In the genomic region with DNA sequence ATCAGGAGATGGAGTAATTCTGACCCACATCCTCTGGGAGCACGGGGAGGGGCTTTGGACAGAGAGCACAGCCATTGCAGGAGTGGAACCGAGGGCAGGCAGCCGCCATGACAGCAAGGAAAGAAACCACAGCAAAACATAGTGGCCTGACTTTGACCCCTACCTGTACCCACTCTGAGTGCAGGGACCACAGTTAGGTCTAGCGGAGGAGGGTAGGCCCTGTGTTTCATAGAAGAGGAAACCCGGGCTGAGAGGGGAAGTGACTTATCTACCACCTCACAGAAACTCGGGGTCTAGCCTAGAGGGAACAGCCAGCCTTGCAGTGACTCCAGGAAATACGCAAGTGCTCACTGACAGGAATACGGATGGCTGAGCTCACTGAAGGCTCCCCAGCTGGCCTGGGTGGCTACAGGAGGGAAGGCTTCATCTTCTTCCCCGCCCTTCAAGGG, we compare ENCODE assay signal across 8 mouse cellular contexts. TPM values are rescaled to one million over a fixed set of nuclear protein-coding genes. Genes with fewer than 3 reads are reported as not detected.
DNase-seq lines count a peak whose midpoint lies in the region; ATAC-seq and TF ChIP-seq lines count a peak whose summit lies in the region.

No protein-coding gene starts in this region.

- ATAC-seq in common myeloid progenitor, adult 5-6 weeks (replicated peaks; ENCODE audit: low read depth, poor library complexity, severe bottlenecking), result peak; percentile 45
- peak; percentile 26; the same call in 1 of the 2 replicates for ATAC-seq in megakaryocyte-erythroid progenitor cell, adult 5-6 weeks (replicated peaks; ENCODE audit: low FRiP score, low TSS enrichment, poor library complexity, severe bottlenecking)

- H3K9ac ChIP-seq in CH12.LX (ENCODE audit: insufficient read depth, low read depth), result peak overlapping the region; percentile 91

- TF ChIP-seq EP300 in CH12.LX (IDR thresholded peaks at IDR 0.05; ENCODE audit: low read length), result no peak

- TF ChIP-seq RAD21 in CH12.LX (IDR thresholded peaks at IDR 0.05; ENCODE audit: low read depth, low read length), result no peak

- no peaks in the 10 kb centered on the region for H3K9me3 ChIP-seq in CH12.LX (replicated peaks; ENCODE audit: low read length)

- no peak for TF ChIP-seq CTCF in CH12.LX (conservative IDR thresholded peaks at IDR 0.05 in 1 of 2, IDR thresholded peaks at IDR 0.05 in 1 of 2; ENCODE audit: low read depth in 2 of 2, low read length in 2 of 2)

- peaks cover 41% of the 10 kb centered on the region for H3K79me2 ChIP-seq in CH12.LX (replicated peaks; ENCODE audit: control insufficient read depth, extremely low read depth, insufficient read depth, poor library complexity, severe bottlenecking)

- peak overlapping the region; percentile 82 to 83 (median 82) for H3K4me3 ChIP-seq in CH12.LX (replicated peaks in 1 of 3; ENCODE audit: low read depth in 2 of 3, low read length in 2 of 3, poor library complexity in 1 of 3)

- intact Hi-C loops in heart, postnatal 10 days (cut with DNase I), result loop anchor here (2.0 to 5.0 kb wide), 3 partner anchors 16 to 37 kb away; no protein-coding TSS in a partner anchor

- peaks cover 0 to 3% of the 10 kb centered on the region in 2 experiments for H3K36me3 ChIP-seq in CH12.LX (replicated peaks in 1 of 2; ENCODE audit: control insufficient read depth in 1 of 2, insufficient read depth in 1 of 2, low read length in 1 of 2)

- dilution Hi-C loops in CH12.LX (cut with MboI; ENCODE audit: extremely low pct_ligation_motif_present, extremely low pct_unique_long_range_greater_than_20kb, low sequenced_read_pairs), result no loop called here

- no peaks in the 10 kb centered on the region for H3K27me3 ChIP-seq in CH12.LX (replicated peaks)

- peak overlapping the region; percentile 18 for H3K4me2 ChIP-seq in CH12.LX (ENCODE audit: insufficient read depth, low read depth, poor library complexity, severe bottlenecking)

- peaks cover 10 to 46% of the 10 kb centered on the region in 2 experiments; a peak in 3 of 4 replicates for H3K4me1 ChIP-seq in CH12.LX (ENCODE audit: control insufficient read depth in 1 of 2, insufficient read depth in 2 of 2)

- no peak for TF ChIP-seq POLR2A in CH12.LX (IDR thresholded peaks at IDR 0.05; ENCODE audit: low read depth, low read length)

- DNase-seq in CH12.LX (ENCODE audit: extremely low read depth), result peak; percentile 68
- DNase-seq in heart, postnatal 10 days, result peak; percentile 62 to 70
- peak; percentile 54 to 63 for DNase-seq in kidney, postnatal 36 days
- peak; percentile 53 for DNase-seq in testis, postnatal 10 days (ENCODE audit: low spot score)
- no peak for DNase-seq in ovary, postnatal 14 days (ENCODE audit: low spot score)
- no peak for DNase-seq in embryo, embryonic 10.5 days (ENCODE audit: low spot score)

- in situ Hi-C loops in CH12.LX (cut with MboI; ENCODE audit: low pct_ligation_motif_present, low pct_unique_long_range_greater_than_20kb, low sequenced_read_pairs), result loop anchor here (5.0 kb wide), 1 partner anchor 42 kb away; no protein-coding TSS in a partner anchor

- H3K27ac ChIP-seq in CH12.LX (ENCODE audit: insufficient read depth, low read depth), result peak overlapping the region; percentile 34

TF ChIP-seq in CH12.LX, 34 proteins besides CTCF, POLR2A, EP300 and RAD21:
- no peak for TF ChIP-seq MAFK (IDR thresholded peaks at IDR 0.05; ENCODE audit: insufficient replicate concordance, low read length)
- TF ChIP-seq ETS1 (conservative IDR thresholded peaks at IDR 0.05; ENCODE audit: low read depth, low read length), result peak; percentile 46
- no peak for TF ChIP-seq CHD1 (IDR thresholded peaks at IDR 0.05; ENCODE audit: low read depth, low read length)
- TF ChIP-seq NELFE (IDR thresholded peaks at IDR 0.05; ENCODE audit: low read depth, low read length), result no peak
- TF ChIP-seq ZMIZ1 (IDR thresholded peaks at IDR 0.05; ENCODE audit: low read depth, low read length), result no peak
- peak; percentile 73 for TF ChIP-seq SIN3A (IDR thresholded peaks at IDR 0.05; ENCODE audit: low read length)

RNA-seq across cellular contexts. Expression of a gene that starts 1.0 kb away (rescaled TPM):
- total RNA-seq in CH12.LX (2012; rRNA removed) (13.9 and 16.8 TPM in 2 replicates), CH12.LX (2014; rRNA removed) (7.2 and 7.9 TPM in 2 replicates)
- 33.8 and 37.1 TPM in 2 replicates for polyA plus RNA-seq in CH12.LX (2012; ENCODE audit: insufficient read length, low read depth)
- total RNA-seq in common myeloid progenitor, adult 5-6 weeks (2017), result 19.3 and 20.0 TPM in 2 replicates
- total RNA-seq in heart, postnatal 10 days (2021), result 10 to 100 TPM; 18.3 to 21.2 TPM
- total RNA-seq in megakaryocyte-erythroid progenitor cell, adult 5-6 weeks (2014; fragmentation: Nextera tagmentation), result 29.1 and 29.3 TPM in 2 replicates
- 14.2 and 16.8 TPM in 2 replicates for total RNA-seq in megakaryocyte-erythroid progenitor cell, adult 5-6 weeks (2017)

RNA-seq across cellular contexts. Expression of a gene that starts 8.1 kb away (rescaled TPM):
- total RNA-seq in CH12.LX (2012; rRNA removed) (12.2 and 15.7 TPM in 2 replicates), CH12.LX (2014; rRNA removed) (11.2 and 13.3 TPM in 2 replicates)
- polyA plus RNA-seq in CH12.LX (2012; ENCODE audit: insufficient read length, low read depth), result 12.3 and 14.5 TPM in 2 replicates
- 12.9 and 29.1 TPM in 2 replicates for total RNA-seq in common myeloid progenitor, adult 5-6 weeks (2017)
- 1 to 10 TPM; 1.9 to 2.4 TPM for total RNA-seq in heart, postnatal 10 days (2021)
- 5.0 and 14.3 TPM in 2 replicates for total RNA-seq in megakaryocyte-erythroid progenitor cell, adult 5-6 weeks (2014; fragmentation: Nextera tagmentation)
- 6.5 and 6.6 TPM in 2 replicates for total RNA-seq in megakaryocyte-erythroid progenitor cell, adult 5-6 weeks (2017)

RNA-seq across cellular contexts. Expression of a gene that starts 50.6 kb away (rescaled TPM):
- total RNA-seq in CH12.LX (2012; rRNA removed) (0.13 TPM in 1 of 2 replicates, not detected in the other), CH12.LX (2014; rRNA removed) (not detected in 2 replicates)
- 0.34 and 0.95 TPM in 2 replicates for polyA plus RNA-seq in CH12.LX (2012; ENCODE audit: insufficient read length, low read depth)
- 2.0 and 3.1 TPM in 2 replicates for total RNA-seq in common myeloid progenitor, adult 5-6 weeks (2017)
- total RNA-seq in heart, postnatal 10 days (2021), result 10 to 100 TPM; 54.4 to 57.7 TPM
- 1.9 TPM in 1 of 2 replicates, not detected in the other for total RNA-seq in megakaryocyte-erythroid progenitor cell, adult 5-6 weeks (2014; fragmentation: Nextera tagmentation)
- 2.5 and 2.8 TPM in 2 replicates for total RNA-seq in megakaryocyte-erythroid progenitor cell, adult 5-6 weeks (2017)

RNA-seq across cellular contexts. Expression of a gene that starts 58.8 kb away (rescaled TPM):
- total RNA-seq in CH12.LX (2012; rRNA removed) (not detected in 2 replicates), CH12.LX (2014; rRNA removed) (not detected in 2 replicates)
- polyA plus RNA-seq in CH12.LX (2012; ENCODE audit: insufficient read length, low read depth), result not detected in 2 replicates
- total RNA-seq in common myeloid progenitor, adult 5-6 weeks (2017), result not detected in 2 replicates
- under 1 TPM in 1 of 2 experiments, not detected in 1; 0.22 TPM for total RNA-seq in heart, postnatal 10 days (2021)
- total RNA-seq in megakaryocyte-erythroid progenitor cell, adult 5-6 weeks (2014; fragmentation: Nextera tagmentation), result not detected in 2 replicates
- not detected in 2 replicates for total RNA-seq in megakaryocyte-erythroid progenitor cell, adult 5-6 weeks (2017)

Comparison
In these comparisons a context has a peak if more than half of its experiments do, and no peak if none do; other contexts are left out.
1. DNase-seq: peak in CH12.LX (single experiment), heart, postnatal 10 days (2 of 2), kidney, postnatal 36 days (2 of 2) and testis, postnatal 10 days (single experiment); none in ovary, postnatal 14 days (single experiment) and embryo, embryonic 10.5 days (single experiment).
2. RNA of a gene that starts 50.6 kb away (total RNA-seq): 54.4 to 57.7 TPM in heart, postnatal 10 days; 2.0 to 3.1 TPM in common myeloid progenitor, adult 5-6 weeks, 1.9 to 2.8 TPM in megakaryocyte-erythroid progenitor cell, adult 5-6 weeks and 0.13 TPM in CH12.LX; every median in the first group is over 10 times any median in the second.